Mouse (Mus musculus): ENCODE data around the gene Cyfip1. TPM values are rescaled to one million over a fixed set of nuclear protein-coding genes. Genes with fewer than 3 reads are reported as not detected.

Gene Cyfip1
- polyA plus RNA-seq (2015; fragmentation: Nextera tagmentation; extraction: Ambion mirVana), result 122 and 124 TPM in 2 replicates

- H3K9me3 ChIP-seq, result no peaks in the 10 kb centered on the region
- peak within 1 kb of the TSS; percentile 97 for H3K27ac ChIP-seq
- H3K4me1 ChIP-seq, result peaks cover 13% of the 10 kb centered on the region
- peak within 1 kb of the TSS; percentile 93 for H3K4me3 ChIP-seq
- no peaks in the 10 kb centered on the region for H3K36me3 ChIP-seq
- ATAC-seq (ENCODE audit: borderline replicate concordance, extremely low read depth, low FRiP score, low TSS enrichment), result no peak
- H3K9ac ChIP-seq, result peak within 1 kb of the TSS; percentile 92
- WGBS, result 48% methylated on average over 7 of the region's 7 CpGs
- H3K27me3 ChIP-seq, result no peaks in the 10 kb centered on the region
- peak within 1 kb of the TSS; percentile 78 for H3K4me2 ChIP-seq
Measured at GRCm38 (mm10) chr7:55841445-55841844, at the start of gene Cyfip1. Cyfip1 (plus strand) TSS chr7:55841745.

DNA sequence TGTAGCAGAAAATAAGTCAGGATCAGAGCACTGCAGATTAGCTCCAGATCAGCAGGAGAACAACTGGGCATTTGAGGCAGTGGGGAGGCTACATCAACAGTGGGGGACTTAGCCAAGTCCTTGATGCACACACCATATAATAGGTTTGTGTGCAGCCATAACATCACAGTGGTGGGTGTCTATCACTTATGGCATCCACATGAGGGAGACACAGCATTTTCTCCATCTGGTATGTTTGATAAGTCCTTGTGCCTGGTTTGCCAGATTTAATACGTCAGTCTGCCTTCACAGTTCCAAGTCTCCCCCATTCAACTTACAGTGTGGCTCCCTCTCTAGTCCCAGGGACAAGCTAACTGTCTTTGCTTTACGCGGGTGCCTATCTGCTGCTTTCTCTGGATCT lies 49.3 kb upstream of the Cyfip1 start:
- no peak overlapping the region for H3K9ac ChIP-seq
- no peak overlapping the region for H3K27ac ChIP-seq
- H3K27me3 ChIP-seq, result no peaks in the 10 kb centered on the region
- no peak for ATAC-seq (ENCODE audit: borderline replicate concordance, extremely low read depth, low FRiP score, low TSS enrichment)
- 73% methylated on average over 3 of the region's 3 CpGs for WGBS
- peaks cover 14% of the 10 kb centered on the region for H3K36me3 ChIP-seq
- H3K4me2 ChIP-seq, result no peak overlapping the region
- H3K4me1 ChIP-seq, result peaks cover 7% of the 10 kb centered on the region
- no peak overlapping the region for H3K4me3 ChIP-seq
- H3K9me3 ChIP-seq, result no peaks in the 10 kb centered on the region

DNA sequence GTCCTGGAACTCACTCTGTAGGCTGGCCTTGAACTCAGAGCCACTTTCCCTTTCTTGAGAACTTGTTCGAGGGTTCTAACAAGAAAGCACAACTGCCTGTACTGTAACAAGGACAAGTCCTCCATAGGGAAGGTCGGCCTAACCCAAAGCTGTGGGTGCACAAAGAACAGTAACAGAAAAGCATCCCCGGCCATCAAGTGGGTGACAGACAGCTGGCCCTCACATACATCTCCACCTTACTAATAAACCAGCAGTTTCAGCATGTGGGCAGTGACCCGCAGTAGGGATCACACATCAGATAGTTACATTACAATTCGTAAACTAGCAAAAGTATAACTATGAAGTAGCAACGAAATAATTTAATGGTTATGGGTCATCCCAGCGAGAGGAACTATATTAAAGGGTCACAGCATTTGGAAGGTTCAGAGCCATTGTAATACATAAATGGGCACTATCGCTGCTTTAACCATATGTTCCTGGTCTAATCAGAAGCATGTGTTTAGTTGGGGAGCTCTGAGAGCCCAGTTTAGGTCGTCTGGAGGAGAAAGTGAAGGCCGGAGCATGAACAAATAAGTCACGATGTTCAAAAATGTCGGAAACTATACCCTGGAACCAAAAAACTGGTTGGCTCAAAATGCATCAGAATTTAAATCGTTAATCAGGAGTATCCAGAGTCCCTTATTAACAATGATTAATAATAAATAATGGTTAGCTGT lies 48.2 kb upstream of the Cyfip1 start:
- WGBS, result 32% methylated on average over 13 of the region's 13 CpGs
- Histone ChIP-seq H3K36me3 (peaks cover 22% of the 10 kb centered on the region), H3K4me1 (peaks cover 7% of the 10 kb centered on the region), H3K9ac (peak overlapping the region; percentile 89), H3K4me3 (peak overlapping the region; percentile 88), H3K27ac (no peak overlapping the region), H3K4me2 (peak overlapping the region; percentile 59), H3K9me3 (no peaks in the 10 kb centered on the region), H3K27me3 (no peaks in the 10 kb centered on the region)
- ATAC-seq (ENCODE audit: borderline replicate concordance, extremely low read depth, low FRiP score, low TSS enrichment), result peak; percentile 28; the same call in 1 of the 2 replicates

- peak within 1 kb of the TSS; percentile 89 for H3K9ac ChIP-seq
- peak within 1 kb of the TSS; percentile 59 for H3K4me2 ChIP-seq
- H3K27ac ChIP-seq, result 0 out of 2 replicates have a peak within 1 kb of the TSS, but pooled peaks have one; percentile 52
- peak; percentile 99 for ATAC-seq (ENCODE audit: borderline replicate concordance, extremely low read depth, low FRiP score, low TSS enrichment)
- H3K27me3 ChIP-seq, result no peaks in the 10 kb centered on the region
- H3K4me3 ChIP-seq, result peak within 1 kb of the TSS; percentile 88
- peaks cover 25% of the 10 kb centered on the region for H3K36me3 ChIP-seq
- under 1% methylated on average over 51 of the region's 51 CpGs for WGBS
- peaks cover 7% of the 10 kb centered on the region for H3K4me1 ChIP-seq
- no peaks in the 10 kb centered on the region for H3K9me3 ChIP-seq
Measured at GRCm38 (mm10) chr7:55793952-55794603, 47.5 kb upstream of the Cyfip1 start, which contains the start of gene Tubgcp5. Tubgcp5 (plus strand) TSS chr7:55794154.

DNA sequence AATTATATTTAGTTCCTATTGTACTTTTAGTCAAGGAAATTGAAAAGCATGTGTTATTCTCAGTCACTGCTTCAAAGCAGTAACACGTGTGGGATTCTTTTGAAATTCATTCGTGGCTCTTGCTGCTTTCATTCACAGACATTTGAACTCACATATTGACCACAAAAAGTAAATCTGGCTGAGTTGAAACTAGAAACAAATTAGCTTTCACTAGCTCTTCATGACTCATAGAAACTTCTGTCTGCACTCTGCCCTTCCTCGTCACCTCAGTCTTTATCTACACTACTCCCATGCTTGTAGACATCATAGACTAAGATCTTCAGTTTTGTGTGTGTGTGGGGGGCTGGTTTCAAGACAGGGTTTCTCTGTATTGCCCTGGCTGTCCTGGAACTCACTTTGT lies 41.6 kb upstream of the Cyfip1 start:
- Histone ChIP-seq H3K27ac (no peak overlapping the region), H3K36me3 (peaks cover 63% of the 10 kb centered on the region)
- 89% methylated on average over 3 of the region's 3 CpGs for WGBS

DNA sequence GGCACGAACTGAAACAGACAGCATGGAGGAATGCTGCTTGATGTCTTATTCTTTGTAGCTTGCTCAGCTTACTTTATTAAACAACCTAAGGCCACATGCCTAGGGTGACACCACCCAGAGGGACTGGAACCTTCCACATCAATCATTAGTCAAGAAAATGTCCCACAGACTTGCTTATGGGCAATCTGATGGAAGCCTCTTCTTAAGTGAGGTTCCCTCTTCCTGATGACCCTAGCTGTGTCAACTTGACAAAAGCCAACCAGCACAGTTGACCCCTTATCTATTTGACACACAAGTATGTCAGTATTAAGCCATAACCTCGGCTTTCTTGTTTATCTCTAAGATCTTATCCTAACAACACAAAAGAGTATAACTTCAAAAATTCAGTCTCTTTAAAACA lies 31.6 kb upstream of the Cyfip1 start:
- no peak overlapping the region for H3K27ac ChIP-seq
- no peak overlapping the region for H3K9ac ChIP-seq
- WGBS, result 75% methylated on average over 2 of the region's 2 CpGs
- H3K27me3 ChIP-seq, result no peaks in the 10 kb centered on the region
- ATAC-seq (ENCODE audit: borderline replicate concordance, extremely low read depth, low FRiP score, low TSS enrichment), result no peak
- no peaks in the 10 kb centered on the region for H3K9me3 ChIP-seq
- H3K36me3 ChIP-seq, result peaks cover 64% of the 10 kb centered on the region
- H3K4me1 ChIP-seq, result no peaks in the 10 kb centered on the region
- H3K4me3 ChIP-seq, result no peak overlapping the region
- no peak overlapping the region for H3K4me2 ChIP-seq

More for the DNA sequence above, 41.6 kb upstream of the Cyfip1 start:
- Histone ChIP-seq H3K4me1 (peaks cover 3% of the 10 kb centered on the region), H3K9me3 (no peaks in the 10 kb centered on the region), H3K9ac (no peak overlapping the region), H3K4me3 (no peak overlapping the region), H3K27me3 (no peaks in the 10 kb centered on the region), H3K4me2 (no peak overlapping the region)
- no peak for ATAC-seq (ENCODE audit: borderline replicate concordance, extremely low read depth, low FRiP score, low TSS enrichment)

GRCm38 (mm10) chr7:55824468-55824867 lies 17.1 kb upstream of the Cyfip1 start:
- Histone ChIP-seq H3K27ac (no peak overlapping the region), H3K4me3 (no peak overlapping the region), H3K36me3 (peaks cover 77% of the 10 kb centered on the region), H3K9ac (no peak overlapping the region), H3K4me1 (no peaks in the 10 kb centered on the region), H3K4me2 (no peak overlapping the region), H3K27me3 (no peaks in the 10 kb centered on the region), H3K9me3 (no peaks in the 10 kb centered on the region)
- 83% methylated on average over 5 of the region's 5 CpGs for WGBS
- no peak for ATAC-seq (ENCODE audit: borderline replicate concordance, extremely low read depth, low FRiP score, low TSS enrichment)

DNA sequence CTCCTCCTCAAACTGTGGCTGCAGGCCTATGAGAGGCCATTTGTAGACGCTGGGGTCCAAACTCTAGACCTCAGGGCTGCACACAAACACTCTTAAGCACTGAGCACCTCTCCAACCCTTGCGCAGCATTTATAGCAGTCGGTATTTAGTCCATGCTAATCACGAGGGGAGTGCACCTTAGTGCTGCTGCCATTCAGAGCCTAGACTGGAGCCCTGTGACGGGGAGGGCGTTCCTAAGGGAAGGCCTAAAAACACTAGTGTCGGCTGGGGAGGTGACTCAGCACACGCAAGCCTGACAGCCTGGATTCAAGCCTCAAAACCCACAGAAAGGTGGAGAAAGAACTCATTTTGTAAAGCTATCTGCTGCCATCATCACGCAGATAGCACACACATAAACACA lies 14.0 kb upstream of the Cyfip1 start:
- Histone ChIP-seq H3K4me3 (no peak overlapping the region), H3K9ac (no peak overlapping the region), H3K9me3 (no peaks in the 10 kb centered on the region), H3K4me2 (no peak overlapping the region), H3K27ac (no peak overlapping the region), H3K36me3 (peaks cover 65% of the 10 kb centered on the region), H3K4me1 (no peaks in the 10 kb centered on the region), H3K27me3 (no peaks in the 10 kb centered on the region)
- no peak for ATAC-seq (ENCODE audit: borderline replicate concordance, extremely low read depth, low FRiP score, low TSS enrichment)
- 90% methylated on average over 9 of the region's 9 CpGs for WGBS

DNA sequence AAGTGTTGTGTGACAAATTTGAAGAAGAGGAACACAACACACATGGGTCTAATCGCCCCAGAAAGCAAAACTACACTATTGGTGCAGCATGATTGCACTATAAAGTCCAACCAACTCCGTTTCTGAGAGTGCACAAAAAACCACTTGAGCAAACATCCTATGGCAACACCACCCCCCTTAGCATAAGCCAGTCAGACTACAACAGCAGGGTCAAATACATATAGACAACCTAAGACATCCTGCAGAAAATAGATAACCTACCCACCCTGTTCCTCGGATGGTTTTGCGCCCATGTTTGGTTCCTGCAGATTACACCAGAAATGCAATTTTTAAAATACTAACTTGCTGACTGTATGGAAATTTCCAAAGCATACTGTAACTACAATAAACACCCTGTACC lies 4.7 kb upstream of the Cyfip1 start:
- H3K27me3 ChIP-seq, result no peaks in the 10 kb centered on the region
- peaks cover 3% of the 10 kb centered on the region for H3K4me1 ChIP-seq
- 71% methylated on average over 4 of the region's 4 CpGs for WGBS
- ATAC-seq (ENCODE audit: borderline replicate concordance, extremely low read depth, low FRiP score, low TSS enrichment), result no peak
- H3K36me3 ChIP-seq, result peaks cover 3% of the 10 kb centered on the region; the same call in 1 of the 2 replicates
- H3K4me3 ChIP-seq, result no peak overlapping the region
- H3K9me3 ChIP-seq, result no peaks in the 10 kb centered on the region
- H3K9ac ChIP-seq, result no peak overlapping the region
- no peak overlapping the region for H3K4me2 ChIP-seq
- no peak overlapping the region for H3K27ac ChIP-seq

- Histone ChIP-seq H3K36me3 (no peaks in the 10 kb centered on the region), H3K9me3 (no peaks in the 10 kb centered on the region), H3K4me3 (peak overlapping the region; percentile 93), H3K4me2 (peak overlapping the region; percentile 78), H3K27ac (peak overlapping the region; percentile 97), H3K9ac (peak overlapping the region; percentile 92), H3K4me1 (peaks cover 13% of the 10 kb centered on the region), H3K27me3 (no peaks in the 10 kb centered on the region)
- WGBS, result 0% methylated on average over 44 of the region's 47 CpGs
- peak; percentile 98 for ATAC-seq (ENCODE audit: borderline replicate concordance, extremely low read depth, low FRiP score, low TSS enrichment)
Measured at GRCm38 (mm10) chr7:55841977-55842503, 495 bp downstream of the Cyfip1 start.

GRCm38 (mm10) chr7:55842504-55843152 lies 1.1 kb downstream of the Cyfip1 start:
- H3K4me1 ChIP-seq, result peaks cover 13% of the 10 kb centered on the region
- no peaks in the 10 kb centered on the region for H3K36me3 ChIP-seq
- H3K4me3 ChIP-seq, result peak overlapping the region; percentile 93
- H3K27ac ChIP-seq, result peak overlapping the region; percentile 97
- H3K9me3 ChIP-seq, result no peaks in the 10 kb centered on the region
- WGBS, result under 1% methylated on average over 40 of the region's 40 CpGs
- no peaks in the 10 kb centered on the region for H3K27me3 ChIP-seq
- peak; percentile 41; the same call in 1 of the 2 replicates for ATAC-seq (ENCODE audit: borderline replicate concordance, extremely low read depth, low FRiP score, low TSS enrichment)
- peak overlapping the region; percentile 78 for H3K4me2 ChIP-seq
- H3K9ac ChIP-seq, result peak overlapping the region; percentile 92
